Mouse (Mus musculus): ENCODE measurements around the gene Kcnj10. TPM values are rescaled to one million over a fixed set of nuclear protein-coding genes. Genes with fewer than 3 reads are reported as not detected.
A peak's percentile ranks its signal among the peaks of the same experiment; 100 is the strongest.

Gene Kcnj10
- polyA plus RNA-seq, 1 experiment = 3.9 TPM

DNA sequence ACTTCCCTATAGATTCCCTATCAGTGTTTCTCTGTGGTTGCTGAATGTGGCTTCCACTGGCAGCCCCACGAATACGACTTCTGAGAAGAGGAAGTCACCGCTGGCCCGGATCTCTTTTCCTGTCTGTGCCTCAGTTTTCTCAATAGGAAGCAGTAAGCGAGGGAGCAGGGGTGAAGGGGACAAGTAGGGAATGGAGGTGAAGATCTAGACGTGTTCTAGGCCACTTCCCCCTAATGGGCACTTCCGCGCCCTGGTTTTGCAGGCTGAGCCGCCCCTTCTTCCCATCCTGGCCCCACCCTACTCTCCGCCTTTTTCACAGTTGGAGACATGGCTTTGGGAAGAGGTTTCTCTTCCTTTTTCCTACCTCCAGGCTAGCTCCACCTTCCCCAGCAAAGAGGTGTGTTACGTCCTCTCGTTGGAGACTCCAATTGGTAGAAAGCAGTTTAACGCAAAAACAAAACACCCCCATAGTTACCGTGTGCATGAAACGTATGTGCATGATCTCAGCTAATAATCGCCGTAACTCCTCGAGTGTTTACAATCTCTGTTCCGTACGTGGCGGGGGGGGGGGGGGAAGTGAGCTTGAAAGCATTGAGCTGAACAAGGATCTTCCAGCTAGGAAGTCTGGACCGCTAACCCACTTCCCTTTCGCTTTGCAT is 29.6 kb upstream of the Kcnj10 start:
- DNase-seq = peak; percentile 39
- Histone ChIP-seq H3K27me3 (ENCODE audit: control insufficient read depth, insufficient read depth, low read length) (no peaks in the 10 kb centered on the region), H3K36me3 (ENCODE audit: control insufficient read depth, insufficient read depth, low read length) (no peaks in the 10 kb centered on the region), H3K27ac (ENCODE audit: control insufficient read depth, insufficient read depth, low read length) (peak overlapping the region; percentile 73), H3K4me3 (ENCODE audit: control insufficient read depth, insufficient read depth, low read length) (peak overlapping the region; percentile 65), H3K4me1 (replicated peaks; ENCODE audit: control insufficient read depth, insufficient read depth, low read length) (peaks cover 32% of the 10 kb centered on the region)
- TF ChIP-seq POLR2A (IDR thresholded peaks at IDR 0.05; ENCODE audit: control insufficient read depth, extremely low read depth, insufficient read depth, low read length, poor library complexity) = no peak
- TF ChIP-seq CTCF (IDR thresholded peaks at IDR 0.05; ENCODE audit: borderline replicate concordance, control insufficient read depth, extremely low read depth, insufficient read depth, low read length, poor library complexity) = no peak
- 1% methylated on average over 23 of the region's 23 CpGs for WGBS

DNA sequence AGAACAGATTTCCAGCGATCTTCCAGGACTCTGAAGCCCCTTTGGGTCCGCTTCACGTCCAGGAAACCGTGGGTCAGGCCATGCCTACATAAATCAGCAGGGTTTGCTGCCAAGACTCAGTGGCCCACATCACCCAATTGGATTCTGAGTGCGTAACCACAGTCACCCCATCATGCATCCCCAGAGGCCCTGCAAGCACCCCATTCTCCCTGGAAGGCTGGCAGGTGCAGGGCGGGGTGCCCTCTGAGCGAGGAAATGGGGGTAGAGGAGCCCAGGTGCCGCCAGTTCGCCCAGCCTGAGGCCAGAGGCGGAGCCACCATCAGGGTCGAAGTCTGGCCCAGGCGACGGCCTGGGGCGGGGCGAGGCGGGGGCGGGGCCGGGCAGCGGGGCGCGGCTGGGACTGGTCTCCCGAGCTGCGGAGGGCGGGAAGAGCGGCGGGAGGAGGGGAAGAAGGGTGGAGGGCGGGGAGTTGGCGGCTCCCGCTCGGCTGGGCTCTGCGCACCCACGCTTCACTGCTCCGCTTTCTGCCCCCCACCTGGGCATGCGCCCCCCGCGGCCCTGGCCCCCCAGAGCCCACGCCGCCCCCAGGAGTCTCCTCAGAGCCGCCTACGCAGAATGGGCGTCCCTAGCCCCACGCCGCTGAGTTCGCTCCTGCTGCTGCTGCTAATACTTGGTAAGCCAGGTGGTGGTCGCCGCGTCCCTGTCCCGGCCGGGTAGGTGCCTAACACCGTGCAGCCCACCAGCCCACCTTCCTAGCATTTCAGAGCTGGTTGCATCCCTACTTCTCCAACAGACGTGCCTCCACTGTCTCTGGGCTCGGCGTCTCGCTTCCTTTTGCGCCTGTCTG is 28.9 kb upstream of the Kcnj10 start:
- peak; percentile 92 for DNase-seq
- under 1% methylated on average over 50 of the region's 55 CpGs for WGBS
- H3K27ac ChIP-seq (ENCODE audit: control insufficient read depth, insufficient read depth, low read length) = peak overlapping the region; percentile 73

GRCm38 (mm10) chr1:172312768-172313561 is 28.0 kb upstream of the Kcnj10 start:
- H3K36me3 ChIP-seq (ENCODE audit: control insufficient read depth, insufficient read depth, low read length) = no peaks in the 10 kb centered on the region; the same call in 1 of the 2 replicates
- no peaks in the 10 kb centered on the region for H3K27me3 ChIP-seq (ENCODE audit: control insufficient read depth, insufficient read depth, low read length)
- H3K4me3 ChIP-seq (ENCODE audit: control insufficient read depth, insufficient read depth, low read length) = peak overlapping the region; percentile 65
- peaks cover 30% of the 10 kb centered on the region for H3K4me1 ChIP-seq (replicated peaks; ENCODE audit: control insufficient read depth, insufficient read depth, low read length)
- no peak for TF ChIP-seq POLR2A (IDR thresholded peaks at IDR 0.05; ENCODE audit: control insufficient read depth, extremely low read depth, insufficient read depth, low read length, poor library complexity)
- no peak for TF ChIP-seq CTCF (IDR thresholded peaks at IDR 0.05; ENCODE audit: borderline replicate concordance, control insufficient read depth, extremely low read depth, insufficient read depth, low read length, poor library complexity)
- no peak for DNase-seq
- 19% methylated on average over 16 of the region's 16 CpGs for WGBS
- no peak overlapping the region for H3K27ac ChIP-seq (ENCODE audit: control insufficient read depth, insufficient read depth, low read length)

More for the DNA sequence above, 28.9 kb upstream of the Kcnj10 start:
- H3K36me3 ChIP-seq (ENCODE audit: control insufficient read depth, insufficient read depth, low read length) = no peaks in the 10 kb centered on the region
- H3K27me3 ChIP-seq (ENCODE audit: control insufficient read depth, insufficient read depth, low read length) = no peaks in the 10 kb centered on the region
- peaks cover 30% of the 10 kb centered on the region for H3K4me1 ChIP-seq (replicated peaks; ENCODE audit: control insufficient read depth, insufficient read depth, low read length)
- TF ChIP-seq CTCF (IDR thresholded peaks at IDR 0.05; ENCODE audit: borderline replicate concordance, control insufficient read depth, extremely low read depth, insufficient read depth, low read length, poor library complexity) (0 out of 2 replicates have a peak, but pooled peaks have one; percentile 30), POLR2A (IDR thresholded peaks at IDR 0.05; ENCODE audit: control insufficient read depth, extremely low read depth, insufficient read depth, low read length, poor library complexity) (peak; percentile 61)
- H3K4me3 ChIP-seq (ENCODE audit: control insufficient read depth, insufficient read depth, low read length) = peak overlapping the region; percentile 65

- TF ChIP-seq POLR2A (IDR thresholded peaks at IDR 0.05; ENCODE audit: control insufficient read depth, extremely low read depth, insufficient read depth, low read length, poor library complexity) (no peak), CTCF (IDR thresholded peaks at IDR 0.05; ENCODE audit: borderline replicate concordance, control insufficient read depth, extremely low read depth, insufficient read depth, low read length, poor library complexity) (no peak)
- no peak for DNase-seq
- Histone ChIP-seq H3K27me3 (ENCODE audit: control insufficient read depth, insufficient read depth, low read length) (no peaks in the 10 kb centered on the region), H3K4me3 (ENCODE audit: control insufficient read depth, insufficient read depth, low read length) (no peak overlapping the region), H3K4me1 (replicated peaks; ENCODE audit: control insufficient read depth, insufficient read depth, low read length) (peaks cover 30% of the 10 kb centered on the region), H3K36me3 (ENCODE audit: control insufficient read depth, insufficient read depth, low read length) (no peaks in the 10 kb centered on the region; the same call in 1 of the 2 replicates), H3K27ac (ENCODE audit: control insufficient read depth, insufficient read depth, low read length) (no peak overlapping the region)
- 90% methylated on average over 10 of the region's 10 CpGs for WGBS
Observed at GRCm38 (mm10) chr1:172313613-172314411, 27.2 kb upstream of the Kcnj10 start.

DNA sequence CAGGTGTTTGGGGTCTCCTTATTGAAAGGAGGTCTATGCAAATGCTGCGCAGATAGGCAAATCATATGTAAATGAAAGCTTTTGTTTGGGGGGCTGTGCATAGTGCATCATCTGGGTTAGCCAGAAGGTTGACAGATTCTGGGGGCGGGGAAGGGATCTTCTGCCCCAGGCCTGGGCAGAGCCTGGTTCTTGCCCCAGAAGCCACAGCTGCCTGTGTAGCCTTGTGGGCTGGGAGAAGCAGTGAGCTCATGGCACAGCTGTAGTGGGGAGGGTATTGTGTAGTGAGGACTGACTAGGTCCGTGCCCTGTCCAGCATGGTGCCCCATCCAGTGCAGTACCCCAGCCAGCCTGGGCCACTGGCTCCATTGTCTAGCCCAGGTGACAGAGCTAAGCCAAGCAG is 26.1 kb upstream of the Kcnj10 start:
- Histone ChIP-seq H3K4me1 (replicated peaks; ENCODE audit: control insufficient read depth, insufficient read depth, low read length) (peaks cover 27% of the 10 kb centered on the region), H3K27me3 (ENCODE audit: control insufficient read depth, insufficient read depth, low read length) (no peaks in the 10 kb centered on the region), H3K36me3 (ENCODE audit: control insufficient read depth, insufficient read depth, low read length) (peaks cover 4% of the 10 kb centered on the region; the same call in 1 of the 2 replicates), H3K27ac (ENCODE audit: control insufficient read depth, insufficient read depth, low read length) (no peak overlapping the region), H3K4me3 (ENCODE audit: control insufficient read depth, insufficient read depth, low read length) (no peak overlapping the region)
- TF ChIP-seq CTCF (IDR thresholded peaks at IDR 0.05; ENCODE audit: borderline replicate concordance, control insufficient read depth, extremely low read depth, insufficient read depth, low read length, poor library complexity) (no peak), POLR2A (IDR thresholded peaks at IDR 0.05; ENCODE audit: control insufficient read depth, extremely low read depth, insufficient read depth, low read length, poor library complexity) (no peak)
- WGBS = 91% methylated on average over 3 of the region's 3 CpGs
- no peak for DNase-seq
